In the genomic region with DNA sequence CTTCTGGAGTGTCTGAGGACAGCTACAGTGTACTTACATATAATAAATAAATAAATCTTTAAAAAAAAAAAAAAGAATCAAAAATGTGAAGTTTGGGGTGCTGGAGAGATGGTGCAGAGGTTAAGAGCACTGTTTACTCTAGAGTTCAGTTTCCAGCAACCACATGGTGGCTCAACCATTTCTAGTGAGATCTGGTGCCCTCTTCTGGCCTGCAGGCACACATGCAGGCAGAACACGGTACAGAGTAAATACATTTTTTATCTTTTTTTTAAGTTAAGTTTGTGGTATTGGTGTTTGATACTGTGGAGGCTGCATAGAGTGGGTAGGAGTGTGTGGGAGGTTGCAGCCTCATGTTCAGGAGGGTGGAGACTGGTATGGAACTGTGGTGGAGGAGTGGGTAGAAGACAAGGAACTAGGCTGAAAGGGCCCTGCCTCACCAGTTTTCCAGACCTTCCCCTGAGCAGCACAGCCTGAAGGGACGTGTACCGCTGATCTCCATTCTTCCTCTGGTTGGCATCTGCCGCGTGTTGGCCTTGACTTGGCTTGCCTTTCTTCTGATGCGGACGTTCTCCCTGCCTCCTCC, we compare ENCODE assay signal across 9 mouse cellular contexts. TPM values are rescaled to one million over a fixed set of nuclear protein-coding genes. Genes with fewer than 3 reads are reported as not detected.
DNase-seq lines count a peak whose midpoint lies in the region; TF ChIP-seq lines count a peak whose summit lies in the region.
"Had no signal": no experiment of that assay in that cellular context is flagged by ENCODE, and none has a peak within 500 bp of the region (broad histone marks: within the 10 kb centered on the region; RNA-seq: fewer than 3 reads in every experiment).

No protein-coding gene starts in this region.

- peaks cover 10% of the 10 kb centered on the region for H3K36me3 ChIP-seq in testis, adult 2 months (ENCODE audit: control insufficient read depth, insufficient read depth, low read length)
- H3K36me3 ChIP-seq in liver, adult 2 months (ENCODE audit: control insufficient read depth, insufficient read depth, low read length), result peaks cover 35% of the 10 kb centered on the region
- H3K36me3 ChIP-seq in heart, embryonic 10.5 days, result peaks cover 94% of the 10 kb centered on the region

- no peaks in the 10 kb centered on the region for H3K9me3 ChIP-seq in heart, embryonic 10.5 days

- H3K4me3 ChIP-seq in testis, adult 2 months (ENCODE audit: control insufficient read depth, low read depth, low read length), result no peak overlapping the region
- H3K4me3 ChIP-seq in liver, adult 2 months (ENCODE audit: insufficient read depth, low read depth, low read length), result no peak overlapping the region
- no peak overlapping the region for H3K4me3 ChIP-seq in heart, embryonic 10.5 days

- no peaks in the 10 kb centered on the region; the same call in 1 of the 2 replicates for H3K4me1 ChIP-seq in testis, adult 2 months (ENCODE audit: control insufficient read depth, insufficient read depth, low read length)
- no peaks in the 10 kb centered on the region for H3K4me1 ChIP-seq in liver, adult 2 months (ENCODE audit: control insufficient read depth, insufficient read depth, low read length)
- H3K4me1 ChIP-seq in heart, embryonic 10.5 days, result no peaks in the 10 kb centered on the region

- H3K9ac ChIP-seq in liver, adult 2 months (ENCODE audit: low read depth, low read length), result no peak overlapping the region

- TF ChIP-seq POLR2A in testis, adult 2 months (IDR thresholded peaks at IDR 0.05; ENCODE audit: control insufficient read depth, low read depth, low read length), result no peak
- TF ChIP-seq POLR2A in liver, adult 2 months (IDR thresholded peaks at IDR 0.05; ENCODE audit: extremely low read depth, insufficient read depth, low read length), result no peak

- H3K27ac ChIP-seq in testis, adult 2 months (ENCODE audit: control insufficient read depth, insufficient read depth, low read depth, low read length), result no peak overlapping the region
- no peak overlapping the region for H3K27ac ChIP-seq in liver, adult 2 months (replicated peaks; ENCODE audit: insufficient read depth, low read depth, low read length)
- H3K27ac ChIP-seq in heart, embryonic 10.5 days, result no peak overlapping the region

- WGBS in liver, adult 2 months, result 84% methylated on average over 7 of the region's 7 CpGs
- WGBS in heart, embryonic 10.5 days, result 85% methylated on average over 7 of the region's 7 CpGs

- no peaks in the 10 kb centered on the region for H3K79me2 ChIP-seq in liver, adult 2 months (ENCODE audit: control insufficient read depth, insufficient read depth, low read length)

- H3K27me3 ChIP-seq in testis, adult 2 months (ENCODE audit: control insufficient read depth, insufficient read depth, low read length), result no peaks in the 10 kb centered on the region
- no peaks in the 10 kb centered on the region for H3K27me3 ChIP-seq in liver, adult 2 months (ENCODE audit: control insufficient read depth, insufficient read depth, low read length)
- H3K27me3 ChIP-seq in heart, embryonic 10.5 days (ENCODE audit: insufficient read depth, poor library complexity, severe bottlenecking), result no peaks in the 10 kb centered on the region

- TF ChIP-seq CTCF in testis, adult 2 months (IDR thresholded peaks at IDR 0.05; ENCODE audit: control insufficient read depth, insufficient read depth, insufficient replicate concordance, low read depth, low read length), result peak; percentile 45; the same call in 1 of the 2 replicates
- TF ChIP-seq CTCF in liver, adult 2 months (IDR thresholded peaks at IDR 0.05; ENCODE audit: low read depth, low read length), result peak; percentile 57; the same call in 1 of the 2 replicates

- DNase-seq in embryo, embryonic 10 days (ENCODE audit: low spot score), result peak; percentile 64
- no peak for DNase-seq in embryo, embryonic 9.5 days (ENCODE audit: extremely low spot score)
- no peak for DNase-seq in testis, postnatal 10 days (ENCODE audit: low spot score)
- DNase-seq in liver, adult 2 months (ENCODE audit: extremely low read depth, low read depth, low spot score), result peak; percentile 17
- peak; percentile 70 for DNase-seq in thymus, postnatal 0 days (ENCODE audit: low spot score)
- DNase-seq in urinary bladder, postnatal 4 days (ENCODE audit: low spot score in 2 of 2), result no peak
- DNase-seq in heart, embryonic 10.5 days (ENCODE audit: low spot score), result no peak

RNA-seq across cellular contexts. Expression of gene Trpc2, which starts 6.1 kb away (rescaled TPM):
- not detected in 2 replicates for polyA plus RNA-seq in testis, adult 2 months (2012; rRNA removed)
- 0.09 TPM in 1 of 2 replicates, not detected in the other for total RNA-seq in liver, adult 2 months (2014; rRNA removed)
- 0.04 TPM in 1 of 2 replicates, not detected in the other for polyA plus RNA-seq in liver, adult 2 months (2012; rRNA removed)
- polyA plus RNA-seq in thymus, postnatal 0 days (2015; fragmentation: Nextera tagmentation; extraction: Ambion mirVana), result not detected in 2 replicates
- polyA plus RNA-seq in heart, embryonic 10.5 days (2016; fragmentation: Nextera tagmentation; extraction: Ambion mirVana), result not detected in 2 replicates
- polyA plus RNA-seq: heart, embryonic 14.5 days had no signal

RNA-seq across cellular contexts. Expression of gene Xntrpc, which starts 11.3 kb away (rescaled TPM):
- 5.5 and 7.4 TPM in 2 replicates for polyA plus RNA-seq in testis, adult 2 months (2012; rRNA removed)
- total RNA-seq in liver, adult 2 months (2014; rRNA removed), result 0.18 and 0.74 TPM in 2 replicates
- 0.75 and 0.83 TPM in 2 replicates for polyA plus RNA-seq in liver, adult 2 months (2012; rRNA removed)
- polyA plus RNA-seq in thymus, postnatal 0 days (2015; fragmentation: Nextera tagmentation; extraction: Ambion mirVana), result 0.74 and 0.96 TPM in 2 replicates
- 1.5 and 1.7 TPM in 2 replicates for polyA plus RNA-seq in heart, embryonic 10.5 days (2016; fragmentation: Nextera tagmentation; extraction: Ambion mirVana)

RNA-seq across cellular contexts. Expression of gene Xndc1, which starts 11.5 kb away (rescaled TPM):
- 47.9 and 54.6 TPM in 2 replicates for polyA plus RNA-seq in testis, adult 2 months (2012; rRNA removed)
- total RNA-seq in liver, adult 2 months (2014; rRNA removed), result 4.8 and 4.9 TPM in 2 replicates
- 3.2 and 5.9 TPM in 2 replicates for polyA plus RNA-seq in liver, adult 2 months (2012; rRNA removed)
- polyA plus RNA-seq in thymus, postnatal 0 days (2015; fragmentation: Nextera tagmentation; extraction: Ambion mirVana), result 21.1 and 25.4 TPM in 2 replicates
- polyA plus RNA-seq in heart, embryonic 10.5 days (2016; fragmentation: Nextera tagmentation; extraction: Ambion mirVana), result 26.4 and 33.5 TPM in 2 replicates

RNA-seq across cellular contexts. Expression of gene Rnf121, which starts 11.5 kb away (rescaled TPM):
- polyA plus RNA-seq in testis, adult 2 months (2012; rRNA removed), result 34.9 and 38.0 TPM in 2 replicates
- total RNA-seq in liver, adult 2 months (2014; rRNA removed), result 16.2 and 17.1 TPM in 2 replicates
- polyA plus RNA-seq in liver, adult 2 months (2012; rRNA removed), result 18.3 and 21.1 TPM in 2 replicates
- 18.6 and 19.2 TPM in 2 replicates for polyA plus RNA-seq in thymus, postnatal 0 days (2015; fragmentation: Nextera tagmentation; extraction: Ambion mirVana)
- 23.7 and 28.2 TPM in 2 replicates for polyA plus RNA-seq in heart, embryonic 10.5 days (2016; fragmentation: Nextera tagmentation; extraction: Ambion mirVana)

RNA-seq across cellular contexts. Expression of gene Art1, which starts 24.7 kb away (rescaled TPM):
- polyA plus RNA-seq in testis, adult 2 months (2012; rRNA removed), result 6.7 and 9.4 TPM in 2 replicates
- total RNA-seq in liver, adult 2 months (2014; rRNA removed), result 0.28 TPM in 1 of 2 replicates, not detected in the other
- polyA plus RNA-seq in liver, adult 2 months (2012; rRNA removed), result not detected in 2 replicates
- polyA plus RNA-seq in thymus, postnatal 0 days (2015; fragmentation: Nextera tagmentation; extraction: Ambion mirVana), result 23.4 and 24.1 TPM in 2 replicates
- polyA plus RNA-seq in heart, embryonic 10.5 days (2016; fragmentation: Nextera tagmentation; extraction: Ambion mirVana), result 8.1 and 18.4 TPM in 2 replicates

Comparison
In these comparisons a context has a peak if more than half of its experiments do, and no peak if none do; other contexts are left out.
1. DNase-seq: peak in embryo, embryonic 10 days (single experiment), liver, adult 2 months (single experiment) and thymus, postnatal 0 days (single experiment); none in embryo, embryonic 9.5 days (single experiment), testis, postnatal 10 days (single experiment), urinary bladder, postnatal 4 days (0 of 2) and heart, embryonic 10.5 days (single experiment).